Mouse (Mus musculus): Measurements from ENCODE around the gene C2cd4a. TPM values are rescaled to one million over a fixed set of nuclear protein-coding genes. Genes with fewer than 3 reads are reported as not detected.
A peak's percentile ranks its signal among the peaks of the same experiment; 100 is the strongest.

The C2cd4a gene
- 0.32 and 0.46 TPM in 2 replicates for polyA plus RNA-seq (2015; fragmentation: Nextera tagmentation; extraction: Ambion mirVana)

DNA sequence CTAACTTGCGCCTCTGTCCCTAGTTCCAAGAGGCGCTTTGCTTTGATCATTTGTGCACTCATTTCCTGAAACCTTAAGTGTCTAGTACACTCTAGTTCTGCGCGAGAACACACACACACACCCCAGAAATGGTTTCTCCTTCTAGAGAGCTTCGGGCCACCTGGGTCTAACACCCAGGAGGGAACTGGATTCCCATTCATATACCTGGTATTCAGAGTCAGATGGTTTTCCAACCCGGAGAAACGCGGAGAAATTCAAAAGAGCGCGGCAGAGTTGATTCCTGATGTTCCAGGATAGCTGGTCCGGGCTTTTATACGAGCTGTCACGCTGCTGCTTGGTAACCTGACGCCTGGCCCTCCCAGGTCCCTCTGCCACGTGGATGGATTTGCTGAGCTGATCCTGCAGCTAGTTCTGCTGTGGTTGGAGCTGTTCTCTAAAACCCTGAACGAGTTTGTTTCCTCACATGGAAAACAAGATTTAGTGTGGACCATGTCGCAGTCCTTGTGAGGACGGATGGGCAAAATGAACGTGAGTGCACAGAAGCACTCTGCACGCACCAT, at the start of gene C2cd4a:
TSS of gene C2cd4a (minus strand) at position 285 of the 560 bp plus-strand sequence.
- Histone ChIP-seq H3K4me1 (ENCODE audit: control insufficient read depth, insufficient read depth, low read depth, low read length) (peaks cover 12% of the 10 kb centered on the region), H3K9me3 (ENCODE audit: control insufficient read depth, low read length) (no peaks in the 10 kb centered on the region), H3K9ac (ENCODE audit: low read depth, low read length) (peak within 1 kb of the TSS; percentile 57), H3K36me3 (ENCODE audit: control insufficient read depth, insufficient read depth, low read length) (no peaks in the 10 kb centered on the region), H3K27ac (ENCODE audit: low read depth, low read length) (no peak within 1 kb of the TSS), H3K27me3 (replicated peaks; ENCODE audit: control insufficient read depth, insufficient read depth, low read length) (peaks cover 20% of the 10 kb centered on the region), H3K4me3 (ENCODE audit: low read length) (peak within 1 kb of the TSS; percentile 58), H3K4me2 (ENCODE audit: low read length) (peak within 1 kb of the TSS; percentile 80)
- 5% methylated on average over 20 of the region's 20 CpGs for WGBS
- ATAC-seq: no peak

DNA sequence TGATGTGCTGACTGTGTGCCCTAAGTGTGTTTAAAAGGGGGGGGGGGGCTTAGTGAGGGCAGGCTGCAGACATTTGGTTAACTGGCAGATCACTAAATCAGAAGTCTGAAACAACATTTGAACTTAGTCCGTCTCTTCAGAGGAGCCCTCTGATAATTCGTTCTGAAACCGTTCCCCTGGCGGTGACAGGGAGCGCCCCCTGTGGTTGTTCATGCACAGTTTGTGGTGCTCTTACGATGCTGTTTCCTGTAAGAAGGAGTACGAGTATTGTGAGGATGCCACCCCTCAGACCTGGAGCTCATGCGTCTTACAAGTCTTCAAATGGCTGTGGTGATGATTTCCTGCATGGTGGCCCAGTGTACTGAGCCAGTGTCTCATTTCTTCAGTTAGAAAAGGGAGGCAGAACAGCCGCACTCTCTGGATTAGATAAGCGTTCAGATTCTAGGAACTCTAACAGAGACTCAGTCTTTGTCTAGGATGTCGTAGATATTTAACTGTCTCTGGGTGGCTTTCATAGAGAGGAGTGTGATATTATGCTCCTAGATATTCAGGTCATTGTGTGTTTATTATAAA, 46.2 kb upstream of the C2cd4a start:
- ATAC-seq: no peak
- Histone ChIP-seq H3K9me3 (ENCODE audit: control insufficient read depth, low read length) (no peaks in the 10 kb centered on the region), H3K27ac (ENCODE audit: low read depth, low read length) (no peak overlapping the region), H3K36me3 (ENCODE audit: control insufficient read depth, insufficient read depth, low read length) (no peaks in the 10 kb centered on the region), H3K4me2 (ENCODE audit: low read length) (no peak overlapping the region), H3K9ac (ENCODE audit: low read depth, low read length) (no peak overlapping the region), H3K27me3 (replicated peaks; ENCODE audit: control insufficient read depth, insufficient read depth, low read length) (no peaks in the 10 kb centered on the region), H3K4me3 (ENCODE audit: low read length) (no peak overlapping the region), H3K4me1 (ENCODE audit: control insufficient read depth, insufficient read depth, low read depth, low read length) (no peaks in the 10 kb centered on the region)
- 91% methylated on average over 11 of the region's 11 CpGs for WGBS

DNA sequence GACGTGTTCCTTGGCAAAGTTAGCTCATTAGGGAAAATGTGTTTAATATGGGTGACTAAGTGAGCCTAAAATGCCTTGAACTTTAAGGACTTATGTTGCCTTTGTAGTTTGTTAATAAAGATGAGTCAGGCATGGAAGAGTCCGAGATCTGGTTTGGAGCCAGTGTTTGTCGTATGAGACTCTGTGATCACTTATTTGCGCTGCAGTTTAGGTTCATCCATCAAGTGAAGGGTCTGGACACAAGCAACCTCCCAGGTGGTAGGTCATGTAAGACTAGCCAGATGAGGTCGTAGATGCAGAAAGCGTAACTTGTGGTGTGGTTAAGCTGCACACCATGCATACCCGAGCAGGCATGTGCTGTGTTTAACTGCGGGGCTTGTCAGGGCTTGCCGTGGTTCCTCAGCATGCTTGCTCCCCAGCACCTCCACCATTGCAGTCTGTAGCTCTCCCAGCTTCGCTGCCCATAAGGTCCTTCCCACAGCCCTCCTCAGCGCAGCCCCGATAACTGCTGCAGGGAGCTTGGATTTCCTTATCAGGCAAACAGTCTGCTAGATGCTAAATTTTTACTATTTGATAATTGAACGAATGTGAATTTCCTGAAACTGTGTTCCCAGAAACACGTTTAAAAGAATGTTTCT, 45.1 kb upstream of the C2cd4a start:
- no peak for ATAC-seq
- Histone ChIP-seq H3K9me3 (ENCODE audit: control insufficient read depth, low read length) (no peaks in the 10 kb centered on the region), H3K4me1 (ENCODE audit: control insufficient read depth, insufficient read depth, low read depth, low read length) (no peaks in the 10 kb centered on the region), H3K4me3 (ENCODE audit: low read length) (no peak overlapping the region), H3K27me3 (replicated peaks; ENCODE audit: control insufficient read depth, insufficient read depth, low read length) (no peaks in the 10 kb centered on the region), H3K4me2 (ENCODE audit: low read length) (no peak overlapping the region), H3K9ac (ENCODE audit: low read depth, low read length) (no peak overlapping the region), H3K36me3 (ENCODE audit: control insufficient read depth, insufficient read depth, low read length) (no peaks in the 10 kb centered on the region), H3K27ac (ENCODE audit: low read depth, low read length) (no peak overlapping the region)
- WGBS: 84% methylated on average over 14 of the region's 14 CpGs

DNA sequence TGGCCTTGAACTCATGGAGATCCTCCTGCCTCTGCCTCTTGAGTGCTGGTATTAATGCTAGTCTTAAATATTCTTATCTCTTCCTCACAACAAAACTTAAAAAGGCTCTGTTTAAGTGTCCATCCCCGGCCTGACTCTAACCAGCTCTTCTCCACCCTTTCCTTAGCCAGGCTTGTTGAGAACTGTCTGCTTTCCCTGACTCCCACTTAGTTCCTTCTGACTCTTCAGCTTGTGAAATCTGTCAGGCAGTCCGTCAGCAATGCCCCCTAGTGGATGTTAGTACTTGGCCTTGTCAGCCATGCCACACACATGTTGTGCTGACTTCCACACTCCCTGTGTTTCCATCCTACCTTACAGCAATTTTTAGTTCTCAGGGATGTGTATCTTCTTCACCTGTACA, 43.2 kb upstream of the C2cd4a start:
- H3K4me2 ChIP-seq (ENCODE audit: low read length): no peak overlapping the region
- H3K4me1 ChIP-seq (ENCODE audit: control insufficient read depth, insufficient read depth, low read depth, low read length): no peaks in the 10 kb centered on the region
- no peak overlapping the region for H3K9ac ChIP-seq (ENCODE audit: low read depth, low read length)
- no peak for ATAC-seq
- H3K27ac ChIP-seq (ENCODE audit: low read depth, low read length): no peak overlapping the region
- 74% methylated on average over 2 of the region's 2 CpGs for WGBS
- H3K27me3 ChIP-seq (replicated peaks; ENCODE audit: control insufficient read depth, insufficient read depth, low read length): no peaks in the 10 kb centered on the region
- no peaks in the 10 kb centered on the region for H3K36me3 ChIP-seq (ENCODE audit: control insufficient read depth, insufficient read depth, low read length)
- H3K4me3 ChIP-seq (ENCODE audit: low read length): no peak overlapping the region
- no peaks in the 10 kb centered on the region for H3K9me3 ChIP-seq (ENCODE audit: control insufficient read depth, low read length)

DNA sequence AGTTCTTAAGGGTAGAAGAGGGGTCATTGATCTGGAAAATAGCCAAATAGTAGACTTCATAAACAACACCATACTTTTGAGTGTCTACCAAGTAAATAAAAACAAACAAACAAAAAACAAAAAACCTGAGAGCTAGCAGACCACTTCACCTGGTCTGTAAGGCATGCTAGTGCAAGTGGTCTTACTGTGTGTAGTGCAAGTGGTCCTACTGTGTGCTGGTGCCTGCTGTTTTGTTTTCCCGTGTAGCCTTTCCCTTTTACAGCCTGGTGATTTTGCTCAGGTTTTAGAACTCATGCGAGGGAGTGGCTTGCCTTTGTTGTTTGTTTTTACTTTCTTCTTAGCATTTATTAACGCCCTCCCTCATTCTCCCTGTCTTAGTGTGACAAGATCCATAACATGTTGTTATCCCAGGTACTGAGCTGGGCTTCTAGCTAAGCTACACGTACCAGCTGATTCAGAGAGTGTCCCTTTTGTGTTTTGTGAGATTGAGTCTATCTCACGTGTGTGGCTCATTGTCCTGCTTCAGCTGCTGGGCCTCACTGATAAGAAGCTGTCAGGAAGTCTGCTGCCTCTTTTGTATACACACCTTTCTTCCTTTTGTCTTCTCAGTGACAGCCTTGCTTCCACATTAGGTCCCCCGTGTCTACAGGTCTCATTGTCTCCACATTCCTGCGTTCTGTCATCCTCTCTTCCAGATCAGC, 42.5 kb upstream of the C2cd4a start:
- Histone ChIP-seq H3K9ac (ENCODE audit: low read depth, low read length) (no peak overlapping the region), H3K9me3 (ENCODE audit: control insufficient read depth, low read length) (no peaks in the 10 kb centered on the region), H3K4me1 (ENCODE audit: control insufficient read depth, insufficient read depth, low read depth, low read length) (no peaks in the 10 kb centered on the region), H3K36me3 (ENCODE audit: control insufficient read depth, insufficient read depth, low read length) (no peaks in the 10 kb centered on the region), H3K27me3 (replicated peaks; ENCODE audit: control insufficient read depth, insufficient read depth, low read length) (no peaks in the 10 kb centered on the region), H3K27ac (ENCODE audit: low read depth, low read length) (no peak overlapping the region), H3K4me3 (ENCODE audit: low read length) (no peak overlapping the region), H3K4me2 (ENCODE audit: low read length) (no peak overlapping the region)
- no peak for ATAC-seq
- 76% methylated on average over 7 of the region's 7 CpGs for WGBS

DNA sequence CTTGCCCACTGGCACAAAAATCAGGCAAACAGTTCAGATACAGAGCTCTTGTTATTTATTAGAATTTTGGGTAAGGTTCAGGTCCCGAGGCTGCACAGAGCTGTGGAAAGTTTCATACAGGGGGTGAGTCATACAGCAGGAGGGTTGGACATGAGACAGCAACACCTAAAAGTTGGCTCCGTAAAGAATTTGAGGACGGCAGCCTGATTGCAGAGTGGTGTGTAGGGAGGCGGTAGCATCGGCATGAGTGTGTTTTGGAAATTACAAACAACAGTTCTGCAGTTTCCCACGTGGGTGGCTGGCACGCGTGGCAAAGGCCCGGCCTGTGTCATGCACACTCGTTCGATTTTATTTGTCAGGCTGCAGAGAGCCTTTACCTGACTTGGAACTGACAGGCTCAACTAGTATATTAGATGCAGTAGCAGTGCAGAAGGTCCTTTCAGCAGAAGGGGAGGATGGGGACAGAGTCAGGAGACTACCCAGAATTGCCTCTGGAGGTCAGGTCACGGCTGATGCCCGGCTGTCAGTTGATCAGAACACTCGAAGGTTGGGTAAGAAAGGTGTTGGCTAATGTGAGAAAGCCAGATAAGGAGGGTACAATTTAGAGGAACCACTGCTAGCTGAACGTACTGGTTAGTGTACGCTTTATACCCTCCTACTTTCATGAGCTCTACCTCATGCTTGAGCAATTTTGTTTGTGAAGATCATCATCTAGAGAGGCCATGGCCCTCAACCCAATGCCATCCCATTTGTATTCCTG, 37.7 kb upstream of the C2cd4a start:
- H3K9ac ChIP-seq (ENCODE audit: low read depth, low read length): no peak overlapping the region
- H3K27me3 ChIP-seq (replicated peaks; ENCODE audit: control insufficient read depth, insufficient read depth, low read length): no peaks in the 10 kb centered on the region
- no peak for ATAC-seq
- H3K4me3 ChIP-seq (ENCODE audit: low read length): no peak overlapping the region
- 91% methylated on average over 16 of the region's 16 CpGs for WGBS
- H3K4me1 ChIP-seq (ENCODE audit: control insufficient read depth, insufficient read depth, low read depth, low read length): no peaks in the 10 kb centered on the region
- no peaks in the 10 kb centered on the region for H3K36me3 ChIP-seq (ENCODE audit: control insufficient read depth, insufficient read depth, low read length)
- H3K4me2 ChIP-seq (ENCODE audit: low read length): no peak overlapping the region
- H3K27ac ChIP-seq (ENCODE audit: low read depth, low read length): no peak overlapping the region
- H3K9me3 ChIP-seq (ENCODE audit: control insufficient read depth, low read length): no peaks in the 10 kb centered on the region

DNA sequence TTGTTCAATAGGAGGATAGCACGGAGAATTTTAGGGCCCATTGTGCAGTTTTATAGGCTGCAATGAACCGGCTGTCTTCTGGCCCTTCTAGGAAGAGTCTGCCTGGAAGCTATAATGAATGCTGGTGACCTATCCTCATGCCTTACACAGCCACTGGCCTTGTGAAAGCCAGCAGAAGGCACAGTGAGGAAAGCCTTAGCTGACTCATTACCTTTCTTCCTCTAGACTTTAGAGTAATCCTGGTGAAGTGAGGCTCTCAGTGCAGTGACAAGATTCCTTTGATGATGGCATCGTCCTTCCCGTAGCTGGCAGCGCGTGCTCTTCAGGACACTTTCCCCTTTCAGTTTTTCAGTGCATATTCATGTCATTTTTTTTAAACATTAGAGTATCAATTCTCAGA, 35.3 kb upstream of the C2cd4a start:
- no peak overlapping the region for H3K9ac ChIP-seq (ENCODE audit: low read depth, low read length)
- no peak for ATAC-seq
- 72% methylated on average over 6 of the region's 6 CpGs for WGBS
- no peaks in the 10 kb centered on the region for H3K27me3 ChIP-seq (replicated peaks; ENCODE audit: control insufficient read depth, insufficient read depth, low read length)
- no peaks in the 10 kb centered on the region for H3K36me3 ChIP-seq (ENCODE audit: control insufficient read depth, insufficient read depth, low read length)
- H3K4me3 ChIP-seq (ENCODE audit: low read length): no peak overlapping the region
- H3K9me3 ChIP-seq (ENCODE audit: control insufficient read depth, low read length): no peaks in the 10 kb centered on the region
- H3K27ac ChIP-seq (ENCODE audit: low read depth, low read length): no peak overlapping the region
- H3K4me2 ChIP-seq (ENCODE audit: low read length): no peak overlapping the region
- H3K4me1 ChIP-seq (ENCODE audit: control insufficient read depth, insufficient read depth, low read depth, low read length): no peaks in the 10 kb centered on the region

DNA sequence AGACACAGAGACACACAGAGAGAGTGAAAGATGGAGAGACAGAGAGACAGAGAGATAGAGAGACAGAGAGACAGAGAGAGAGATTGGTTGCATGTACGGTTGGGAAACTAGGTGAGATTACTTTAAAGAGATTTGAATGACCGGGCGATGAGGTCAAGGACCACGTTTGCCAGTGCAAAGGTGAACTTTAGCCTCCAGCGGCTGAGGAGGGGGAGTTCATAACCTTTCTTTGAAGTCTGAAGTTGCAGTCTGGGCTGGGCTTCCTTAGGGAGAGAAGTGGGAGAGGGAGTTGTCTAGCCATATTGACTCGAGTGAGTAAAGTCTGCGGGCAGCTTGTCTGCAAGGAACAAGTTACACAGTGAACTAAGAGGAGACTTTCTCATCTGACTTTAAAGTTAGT, 33.3 kb upstream of the C2cd4a start:
- Histone ChIP-seq H3K4me3 (ENCODE audit: low read length) (no peak overlapping the region), H3K4me2 (ENCODE audit: low read length) (no peak overlapping the region), H3K27ac (ENCODE audit: low read depth, low read length) (no peak overlapping the region), H3K36me3 (ENCODE audit: control insufficient read depth, insufficient read depth, low read length) (no peaks in the 10 kb centered on the region), H3K9me3 (ENCODE audit: control insufficient read depth, low read length) (no peaks in the 10 kb centered on the region), H3K4me1 (ENCODE audit: control insufficient read depth, insufficient read depth, low read depth, low read length) (no peaks in the 10 kb centered on the region), H3K9ac (ENCODE audit: low read depth, low read length) (no peak overlapping the region), H3K27me3 (replicated peaks; ENCODE audit: control insufficient read depth, insufficient read depth, low read length) (no peaks in the 10 kb centered on the region)
- ATAC-seq: no peak
- 75% methylated on average over 7 of the region's 7 CpGs for WGBS

DNA sequence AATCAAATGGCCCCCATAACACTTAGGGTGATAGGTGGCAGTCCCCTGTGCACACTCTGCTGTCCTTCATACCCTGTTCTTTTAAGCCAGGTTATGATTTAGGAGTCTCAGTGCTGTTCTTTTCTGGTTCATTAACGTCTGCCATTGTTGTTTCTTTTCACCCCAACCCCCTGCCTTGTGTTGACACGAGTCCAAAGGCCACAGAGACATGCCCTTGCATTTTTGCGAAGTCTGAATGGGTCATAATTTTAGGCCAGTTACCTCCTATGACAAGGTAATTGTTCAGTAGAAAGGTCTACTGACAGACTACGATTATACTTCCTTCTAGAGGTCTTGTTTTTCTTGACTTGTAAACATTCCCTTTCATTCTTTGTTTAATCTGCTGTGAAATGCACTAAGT, 31.9 kb upstream of the C2cd4a start:
- no peak overlapping the region for H3K27ac ChIP-seq (ENCODE audit: low read depth, low read length)
- H3K9me3 ChIP-seq (ENCODE audit: control insufficient read depth, low read length): no peaks in the 10 kb centered on the region
- H3K4me2 ChIP-seq (ENCODE audit: low read length): no peak overlapping the region
- no peaks in the 10 kb centered on the region for H3K36me3 ChIP-seq (ENCODE audit: control insufficient read depth, insufficient read depth, low read length)
- no peak overlapping the region for H3K9ac ChIP-seq (ENCODE audit: low read depth, low read length)
- no peaks in the 10 kb centered on the region for H3K4me1 ChIP-seq (ENCODE audit: control insufficient read depth, insufficient read depth, low read depth, low read length)
- H3K4me3 ChIP-seq (ENCODE audit: low read length): no peak overlapping the region
- no peaks in the 10 kb centered on the region for H3K27me3 ChIP-seq (replicated peaks; ENCODE audit: control insufficient read depth, insufficient read depth, low read length)
- ATAC-seq: no peak
- 25% methylated on average over 4 of the region's 4 CpGs for WGBS
